Mouse (Mus musculus): Measurements from ENCODE around the gene Tmem72.

Tmem72 gene

GRCm38 (mm10) chr6:116649811-116650210 is 66.9 kb downstream of the Tmem72 start:
- no peak for DNase-seq (ENCODE audit: low spot score in 2 of 2)

- DNase-seq (ENCODE audit: low spot score in 2 of 2) = no peak
These were observed 69.0 kb downstream of the Tmem72 start for GRCm38 (mm10) chr6:116647763-116648162.

- no peak for DNase-seq (ENCODE audit: low spot score in 2 of 2)
These were observed 72.4 kb downstream of the Tmem72 start for GRCm38 (mm10) chr6:116644335-116644734.

- DNase-seq (ENCODE audit: low spot score in 2 of 2) = no peak
These were observed 72.8 kb downstream of the Tmem72 start for GRCm38 (mm10) chr6:116643881-116644280.

- no peak for DNase-seq (ENCODE audit: low spot score in 2 of 2)
These were observed 73.8 kb downstream of the Tmem72 start for GRCm38 (mm10) chr6:116642942-116643341.

- no peak for DNase-seq (ENCODE audit: low spot score in 2 of 2)
These were observed 77.0 kb downstream of the Tmem72 start for GRCm38 (mm10) chr6:116639663-116640062.

- no peak for DNase-seq (ENCODE audit: low spot score in 2 of 2)
These were observed 77.8 kb downstream of the Tmem72 start for GRCm38 (mm10) chr6:116638871-116639270.

- no peak for DNase-seq (ENCODE audit: low spot score in 2 of 2)
These were observed 79.2 kb downstream of the Tmem72 start for GRCm38 (mm10) chr6:116637496-116637895.

GRCm38 (mm10) chr6:116636581-116637235 is 80.0 kb downstream of the Tmem72 start:
- no peak for DNase-seq (ENCODE audit: low spot score in 2 of 2)

GRCm38 (mm10) chr6:116635251-116636180 is 81.2 kb downstream of the Tmem72 start:
- DNase-seq (ENCODE audit: low spot score in 2 of 2) = no peak

GRCm38 (mm10) chr6:116633741-116634695 is 82.7 kb downstream of the Tmem72 start:
- DNase-seq (ENCODE audit: low spot score in 2 of 2) = no peak

- DNase-seq (ENCODE audit: low spot score in 2 of 2) = peak in 1 of 2 experiments; percentile 75
These were observed 84.6 kb downstream of the Tmem72 start for GRCm38 (mm10) chr6:116632129-116632528.

- DNase-seq (ENCODE audit: low spot score in 2 of 2) = no peak
These were observed 86.9 kb downstream of the Tmem72 start for GRCm38 (mm10) chr6:116629766-116630165.

Measured in cerebellum, postnatal 4 days (tissue).